Mouse (Mus musculus): ENCODE measurements around the gene Pde4d.

Gene Pde4d

GRCm38 (mm10) chr13:109171688-109172087, 721.9 kb downstream of the Pde4d start:
- DNase-seq (ENCODE audit: low read depth, low spot score): no peak

GRCm38 (mm10) chr13:109175281-109175680, 725.5 kb downstream of the Pde4d start:
- no peak for DNase-seq (ENCODE audit: low read depth, low spot score)

- no peak for DNase-seq (ENCODE audit: low read depth, low spot score)
Observed at GRCm38 (mm10) chr13:109175852-109176621, 726.3 kb downstream of the Pde4d start.

GRCm38 (mm10) chr13:109181363-109181762, 731.6 kb downstream of the Pde4d start:
- DNase-seq (ENCODE audit: low read depth, low spot score): no peak

GRCm38 (mm10) chr13:109190652-109191051, 740.9 kb downstream of the Pde4d start:
- no peak for DNase-seq (ENCODE audit: low read depth, low spot score)

GRCm38 (mm10) chr13:109191176-109191575, 741.4 kb downstream of the Pde4d start:
- DNase-seq (ENCODE audit: low read depth, low spot score): no peak

GRCm38 (mm10) chr13:109205541-109205940, 755.8 kb downstream of the Pde4d start:
- DNase-seq (ENCODE audit: low read depth, low spot score): no peak

GRCm38 (mm10) chr13:109208607-109209006, 758.9 kb downstream of the Pde4d start:
- no peak for DNase-seq (ENCODE audit: low read depth, low spot score)

- peak; percentile 51 for DNase-seq (ENCODE audit: low read depth, low spot score)
Observed at GRCm38 (mm10) chr13:109209413-109209812, 759.7 kb downstream of the Pde4d start.

GRCm38 (mm10) chr13:109210403-109210802, 760.7 kb downstream of the Pde4d start:
- peak; percentile 61 for DNase-seq (ENCODE audit: low read depth, low spot score)

GRCm38 (mm10) chr13:109211471-109211870, 761.7 kb downstream of the Pde4d start:
- DNase-seq (ENCODE audit: low read depth, low spot score): no peak

GRCm38 (mm10) chr13:109211941-109212487, 762.3 kb downstream of the Pde4d start:
- no peak for DNase-seq (ENCODE audit: low read depth, low spot score)

- peak; percentile 48 for DNase-seq (ENCODE audit: low read depth, low spot score)
Observed at GRCm38 (mm10) chr13:109212788-109213473, 763.2 kb downstream of the Pde4d start.

GRCm38 (mm10) chr13:109219019-109219725, 769.4 kb downstream of the Pde4d start:
- no peak for DNase-seq (ENCODE audit: low read depth, low spot score)

- DNase-seq (ENCODE audit: low read depth, low spot score): peak; percentile 73
Observed at GRCm38 (mm10) chr13:109228967-109229617, 779.3 kb downstream of the Pde4d start.

- peak; percentile 60 for DNase-seq (ENCODE audit: low read depth, low spot score)
Observed at GRCm38 (mm10) chr13:109229618-109230334, 780.0 kb downstream of the Pde4d start.

GRCm38 (mm10) chr13:109230335-109230987, 780.7 kb downstream of the Pde4d start:
- DNase-seq (ENCODE audit: low read depth, low spot score): peak; percentile 80

- DNase-seq (ENCODE audit: low read depth, low spot score): peak; percentile 70
Observed at GRCm38 (mm10) chr13:109231848-109232460, 782.2 kb downstream of the Pde4d start.

GRCm38 (mm10) chr13:109232531-109232930, 782.8 kb downstream of the Pde4d start:
- no peak for DNase-seq (ENCODE audit: low read depth, low spot score)

Measured in CD4-positive helper T cell, adult 2 months (primary cell).